Mouse (Mus musculus): ENCODE results near the gene Zscan2. TPM values are rescaled to one million over a fixed set of nuclear protein-coding genes. Genes with fewer than 3 reads are reported as not detected.

The Zscan2 gene
- polyA plus RNA-seq, 1 experiment, result 4.3 TPM

- no peaks in the 10 kb centered on the region for H3K27me3 ChIP-seq (ENCODE audit: control insufficient read depth, insufficient read depth, low read length)
- H3K27ac ChIP-seq (ENCODE audit: insufficient read depth, low read length), result peak overlapping the region; percentile 83
- H3K4me3 ChIP-seq (ENCODE audit: extremely low read depth, insufficient read depth, insufficient read length), result no peak overlapping the region
- WGBS, result 13% methylated on average over 13 of the region's 13 CpGs
- H3K4me1 ChIP-seq (ENCODE audit: control insufficient read depth, insufficient read depth, insufficient read length), result peaks cover 10% of the 10 kb centered on the region; the same call in 1 of the 2 replicates
- peak; percentile 55 to 77 for DNase-seq (ENCODE audit: low read depth in 1 of 2, low spot score in 2 of 2)
- peak; percentile 53 for TF ChIP-seq POLR2A (IDR thresholded peaks at IDR 0.05; ENCODE audit: low read depth, low read length)
- TF ChIP-seq CTCF (IDR thresholded peaks at IDR 0.05; ENCODE audit: extremely low read depth, insufficient read depth, insufficient read length, insufficient replicate concordance), result no peak
- H3K36me3 ChIP-seq (ENCODE audit: control insufficient read depth, insufficient read depth, low read length), result peaks cover 25% of the 10 kb centered on the region
Measured at GRCm38 (mm10) chr7:80889841-80890241, 29.1 kb downstream of the Zscan2 start.

- Histone ChIP-seq H3K27ac (ENCODE audit: insufficient read depth, low read length) (peak overlapping the region; percentile 49), H3K4me1 (ENCODE audit: control insufficient read depth, insufficient read depth, insufficient read length) (peaks cover 10% of the 10 kb centered on the region; the same call in 1 of the 2 replicates), H3K27me3 (ENCODE audit: control insufficient read depth, insufficient read depth, low read length) (no peaks in the 10 kb centered on the region), H3K4me3 (ENCODE audit: extremely low read depth, insufficient read depth, insufficient read length) (no peak overlapping the region), H3K36me3 (ENCODE audit: control insufficient read depth, insufficient read depth, low read length) (peaks cover 34% of the 10 kb centered on the region)
- no peak for TF ChIP-seq POLR2A (IDR thresholded peaks at IDR 0.05; ENCODE audit: low read depth, low read length)
- no peak for TF ChIP-seq CTCF (IDR thresholded peaks at IDR 0.05; ENCODE audit: extremely low read depth, insufficient read depth, insufficient read length, insufficient replicate concordance)
- 93% methylated on average over 15 of the region's 15 CpGs for WGBS
- DNase-seq (ENCODE audit: low read depth in 1 of 2, low spot score in 2 of 2), result no peak
Measured at GRCm38 (mm10) chr7:80893086-80893752, 32.5 kb downstream of the Zscan2 start.

GRCm38 (mm10) chr7:80893753-80894129 is 33.0 kb downstream of the Zscan2 start:
- H3K27ac ChIP-seq (ENCODE audit: insufficient read depth, low read length), result peak overlapping the region; percentile 49

GRCm38 (mm10) chr7:80894196-80894595 is 33.5 kb downstream of the Zscan2 start:
- H3K4me3 ChIP-seq (ENCODE audit: extremely low read depth, insufficient read depth, insufficient read length), result no peak overlapping the region
- H3K27ac ChIP-seq (ENCODE audit: insufficient read depth, low read length), result peak overlapping the region; percentile 44; the same call in 1 of the 2 replicates
- TF ChIP-seq POLR2A (IDR thresholded peaks at IDR 0.05; ENCODE audit: low read depth, low read length), result no peak
- no peak for TF ChIP-seq CTCF (IDR thresholded peaks at IDR 0.05; ENCODE audit: extremely low read depth, insufficient read depth, insufficient read length, insufficient replicate concordance)
- DNase-seq (ENCODE audit: low read depth in 1 of 2, low spot score in 2 of 2), result no peak
- peaks cover 8% of the 10 kb centered on the region; the same call in 1 of the 2 replicates for H3K4me1 ChIP-seq (ENCODE audit: control insufficient read depth, insufficient read depth, insufficient read length)
- WGBS, result 90% methylated on average over 7 of the region's 7 CpGs
- peaks cover 34% of the 10 kb centered on the region for H3K36me3 ChIP-seq (ENCODE audit: control insufficient read depth, insufficient read depth, low read length)
- no peaks in the 10 kb centered on the region for H3K27me3 ChIP-seq (ENCODE audit: control insufficient read depth, insufficient read depth, low read length)

More at GRCm38 (mm10) chr7:80893753-80894129, 33.0 kb downstream of the Zscan2 start:
- H3K4me3 ChIP-seq (ENCODE audit: extremely low read depth, insufficient read depth, insufficient read length), result no peak overlapping the region
- WGBS, result 91% methylated on average over 6 of the region's 6 CpGs
- no peak for DNase-seq (ENCODE audit: low read depth in 1 of 2, low spot score in 2 of 2)
- H3K36me3 ChIP-seq (ENCODE audit: control insufficient read depth, insufficient read depth, low read length), result peaks cover 34% of the 10 kb centered on the region
- TF ChIP-seq CTCF (IDR thresholded peaks at IDR 0.05; ENCODE audit: extremely low read depth, insufficient read depth, insufficient read length, insufficient replicate concordance) (no peak), POLR2A (IDR thresholded peaks at IDR 0.05; ENCODE audit: low read depth, low read length) (no peak)
- peaks cover 10% of the 10 kb centered on the region; the same call in 1 of the 2 replicates for H3K4me1 ChIP-seq (ENCODE audit: control insufficient read depth, insufficient read depth, insufficient read length)
- H3K27me3 ChIP-seq (ENCODE audit: control insufficient read depth, insufficient read depth, low read length), result no peaks in the 10 kb centered on the region

GRCm38 (mm10) chr7:80894815-80895519 is 34.2 kb downstream of the Zscan2 start:
- WGBS, result 95% methylated on average over 14 of the region's 14 CpGs
- Histone ChIP-seq H3K4me3 (ENCODE audit: extremely low read depth, insufficient read depth, insufficient read length) (no peak overlapping the region), H3K36me3 (ENCODE audit: control insufficient read depth, insufficient read depth, low read length) (peaks cover 34% of the 10 kb centered on the region), H3K27ac (ENCODE audit: insufficient read depth, low read length) (no peak overlapping the region), H3K27me3 (ENCODE audit: control insufficient read depth, insufficient read depth, low read length) (no peaks in the 10 kb centered on the region), H3K4me1 (ENCODE audit: control insufficient read depth, insufficient read depth, insufficient read length) (peaks cover 1% of the 10 kb centered on the region; the same call in 1 of the 2 replicates)
- no peak for DNase-seq (ENCODE audit: low read depth in 1 of 2, low spot score in 2 of 2)
- TF ChIP-seq CTCF (IDR thresholded peaks at IDR 0.05; ENCODE audit: extremely low read depth, insufficient read depth, insufficient read length, insufficient replicate concordance) (no peak), POLR2A (IDR thresholded peaks at IDR 0.05; ENCODE audit: low read depth, low read length) (no peak)

GRCm38 (mm10) chr7:80897134-80897533 is 36.4 kb downstream of the Zscan2 start:
- WGBS, result 83% methylated on average over 7 of the region's 7 CpGs
- no peak overlapping the region for H3K27ac ChIP-seq (ENCODE audit: insufficient read depth, low read length)
- H3K27me3 ChIP-seq (ENCODE audit: control insufficient read depth, insufficient read depth, low read length), result no peaks in the 10 kb centered on the region
- H3K4me3 ChIP-seq (ENCODE audit: extremely low read depth, insufficient read depth, insufficient read length), result no peak overlapping the region
- peaks cover 6% of the 10 kb centered on the region; the same call in 1 of the 2 replicates for H3K4me1 ChIP-seq (ENCODE audit: control insufficient read depth, insufficient read depth, insufficient read length)
- TF ChIP-seq POLR2A (IDR thresholded peaks at IDR 0.05; ENCODE audit: low read depth, low read length), result no peak
- TF ChIP-seq CTCF (IDR thresholded peaks at IDR 0.05; ENCODE audit: extremely low read depth, insufficient read depth, insufficient read length, insufficient replicate concordance), result no peak
- peaks cover 27% of the 10 kb centered on the region for H3K36me3 ChIP-seq (ENCODE audit: control insufficient read depth, insufficient read depth, low read length)
- no peak for DNase-seq (ENCODE audit: low read depth in 1 of 2, low spot score in 2 of 2)

Data from spleen, adult 2 months (tissue).